Mouse (Mus musculus): ENCODE results near the gene Safb2. TPM values are rescaled to one million over a fixed set of nuclear protein-coding genes. Genes with fewer than 3 reads are reported as not detected.

Gene Safb2
- total and polyA plus RNA-seq, 2 experiments from 2014 or later: 24.9 to 63.4 TPM

DNA sequence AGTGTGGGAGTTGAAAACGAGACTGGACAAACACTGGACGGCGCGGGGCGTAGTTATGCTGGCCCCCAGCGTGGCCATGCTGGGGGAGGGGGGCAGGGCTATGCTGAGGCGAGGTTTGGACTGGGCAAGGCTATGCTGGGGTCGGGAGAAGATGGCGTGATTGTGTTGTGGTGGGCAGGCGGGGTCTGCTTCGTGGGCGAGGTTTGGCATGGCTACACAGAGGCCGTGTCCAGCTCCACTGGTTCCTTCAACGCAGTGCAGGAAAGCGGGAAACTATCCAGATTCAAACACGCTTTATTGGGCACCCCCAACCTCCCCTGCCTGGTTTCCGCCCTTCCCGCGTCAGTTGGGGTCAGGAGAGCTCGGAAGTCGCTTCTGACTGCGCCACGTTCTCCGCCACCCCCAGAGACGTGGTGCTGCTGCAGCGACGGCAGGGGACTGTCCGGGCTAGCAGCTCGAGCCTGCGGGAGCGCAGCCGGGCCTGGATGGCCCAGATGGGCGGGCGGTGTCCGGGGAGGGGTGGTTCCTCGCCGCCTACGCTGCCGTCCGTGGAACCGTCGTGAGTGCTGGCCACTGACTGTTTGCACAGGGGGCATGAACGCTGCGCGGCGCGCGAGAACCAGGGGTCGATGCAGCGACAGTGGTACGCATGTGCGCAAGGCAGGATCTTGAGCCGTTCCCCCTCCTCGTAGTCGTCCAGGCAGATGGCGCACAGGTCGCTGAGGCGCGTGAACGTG lies 73.2 kb downstream of the Safb2 start:
- DNase-seq (ENCODE audit: low spot score): no peak

More for the DNA sequence above, 73.2 kb downstream of the Safb2 start:
- Histone ChIP-seq H3K27ac (ENCODE audit: low read depth) (no peak overlapping the region), H3K4me1 (ENCODE audit: control insufficient read depth, insufficient read depth) (peaks cover 5% of the 10 kb centered on the region; the same call in 1 of the 2 replicates), H3K27me3 (ENCODE audit: control insufficient read depth, insufficient read depth, low read length) (peaks cover 68% of the 10 kb centered on the region), H3K9ac (replicated peaks; ENCODE audit: low read depth, low read length) (no peak overlapping the region), H3K9me3 (replicated peaks; ENCODE audit: control insufficient read depth, low read length) (no peaks in the 10 kb centered on the region), H3K4me3 (ENCODE audit: low read depth, low read length) (peak overlapping the region; percentile 17), H3K36me3 (replicated peaks; ENCODE audit: control insufficient read depth, insufficient read depth, low read length) (no peaks in the 10 kb centered on the region), H3K4me2 (ENCODE audit: low read depth, low read length) (peak overlapping the region; percentile 32; the same call in 1 of the 2 replicates)
- WGBS: 6% methylated on average over 60 of the region's 60 CpGs
- no peak for TF ChIP-seq CTCF (IDR thresholded peaks at IDR 0.05; ENCODE audit: low read depth)
- no peak for TF ChIP-seq EP300 (IDR thresholded peaks at IDR 0.05; ENCODE audit: low read depth)
- ATAC-seq (ENCODE audit: insufficient read depth, low read depth): no peak

Other genes with a start within 250 kb of the Safb2 start
- 136 and 138 TPM in 2 replicates for gene Ptprs, start 108.1 kb downstream of the Safb2 start, total RNA-seq (2014; rRNA removed; ENCODE audit: low replicate concordance)
- gene Ptprs, start 108.1 kb downstream of the Safb2 start, polyA plus RNA-seq (2015; fragmentation: Nextera tagmentation; extraction: Ambion mirVana): 15.7 and 15.9 TPM in 2 replicates
- gene Znrf4, start 72.2 kb downstream of the Safb2 start, total RNA-seq (2014; rRNA removed; ENCODE audit: low replicate concordance): not detected in 2 replicates
- not detected in 2 replicates for gene Znrf4, start 72.2 kb downstream of the Safb2 start, polyA plus RNA-seq (2015; fragmentation: Nextera tagmentation; extraction: Ambion mirVana)
- gene Gm20219, start 30.2 kb downstream of the Safb2 start, total RNA-seq (2014; rRNA removed; ENCODE audit: low replicate concordance): not detected in 2 replicates
- gene Gm20219, start 30.2 kb downstream of the Safb2 start, polyA plus RNA-seq (2015; fragmentation: Nextera tagmentation; extraction: Ambion mirVana): 0.08 and 0.30 TPM in 2 replicates
- 15.4 and 39.8 TPM in 2 replicates for gene Safb, start 240 bp upstream of the Safb2 start, total RNA-seq (2014; rRNA removed; ENCODE audit: low replicate concordance)
- gene Safb, start 240 bp upstream of the Safb2 start, polyA plus RNA-seq (2015; fragmentation: Nextera tagmentation; extraction: Ambion mirVana): 52.9 and 55.5 TPM in 2 replicates
- 199 and 207 TPM in 2 replicates for gene 2410015M20Rik, start 25.2 kb upstream of the Safb2 start, total RNA-seq (2014; rRNA removed; ENCODE audit: low replicate concordance)
- gene 2410015M20Rik, start 25.2 kb upstream of the Safb2 start, polyA plus RNA-seq (2015; fragmentation: Nextera tagmentation; extraction: Ambion mirVana): 527 and 554 TPM in 2 replicates
- gene Rpl36, start 28.8 kb upstream of the Safb2 start, total RNA-seq (2014; rRNA removed; ENCODE audit: low replicate concordance): 1,192 and 2,008 TPM in 2 replicates
- gene Rpl36, start 28.8 kb upstream of the Safb2 start, polyA plus RNA-seq (2015; fragmentation: Nextera tagmentation; extraction: Ambion mirVana): 1,600 and 1,704 TPM in 2 replicates
- gene Lonp1, start 42.3 kb upstream of the Safb2 start, total RNA-seq (2014; rRNA removed; ENCODE audit: low replicate concordance): 109 and 115 TPM in 2 replicates
- 43.6 and 46.4 TPM in 2 replicates for gene Lonp1, start 42.3 kb upstream of the Safb2 start, polyA plus RNA-seq (2015; fragmentation: Nextera tagmentation; extraction: Ambion mirVana)
- gene Catsperd, start 43.6 kb upstream of the Safb2 start, total RNA-seq (2014; rRNA removed; ENCODE audit: low replicate concordance): not detected in 2 replicates
- gene Catsperd, start 43.6 kb upstream of the Safb2 start, polyA plus RNA-seq (2015; fragmentation: Nextera tagmentation; extraction: Ambion mirVana): 0.20 and 0.23 TPM in 2 replicates
- 60.9 and 64.7 TPM in 2 replicates for gene Ranbp3, start 88.7 kb upstream of the Safb2 start, total RNA-seq (2014; rRNA removed; ENCODE audit: low replicate concordance)
- 38.8 and 40.6 TPM in 2 replicates for gene Ranbp3, start 88.7 kb upstream of the Safb2 start, polyA plus RNA-seq (2015; fragmentation: Nextera tagmentation; extraction: Ambion mirVana)
- 892 and 948 TPM in 2 replicates for gene Ndufa11, start 133.2 kb upstream of the Safb2 start, total RNA-seq (2014; rRNA removed; ENCODE audit: low replicate concordance)
- gene Ndufa11, start 133.2 kb upstream of the Safb2 start, polyA plus RNA-seq (2015; fragmentation: Nextera tagmentation; extraction: Ambion mirVana): 1,914 and 1,978 TPM in 2 replicates
- 15.1 and 16.3 TPM in 2 replicates for gene Vmac, start 133.4 kb upstream of the Safb2 start, total RNA-seq (2014; rRNA removed; ENCODE audit: low replicate concordance)
- gene Vmac, start 133.4 kb upstream of the Safb2 start, polyA plus RNA-seq (2015; fragmentation: Nextera tagmentation; extraction: Ambion mirVana): 10.7 and 11.0 TPM in 2 replicates
- gene Nrtn, start 172.9 kb upstream of the Safb2 start, total RNA-seq (2014; rRNA removed; ENCODE audit: low replicate concordance): 83.1 and 104 TPM in 2 replicates
- gene Nrtn, start 172.9 kb upstream of the Safb2 start, polyA plus RNA-seq (2015; fragmentation: Nextera tagmentation; extraction: Ambion mirVana): 33.9 and 35.5 TPM in 2 replicates
- gene Dus3l, start 180.2 kb upstream of the Safb2 start, total RNA-seq (2014; rRNA removed; ENCODE audit: low replicate concordance): 25.8 and 28.9 TPM in 2 replicates
- 21.1 and 23.0 TPM in 2 replicates for gene Dus3l, start 180.2 kb upstream of the Safb2 start, polyA plus RNA-seq (2015; fragmentation: Nextera tagmentation; extraction: Ambion mirVana)
- 0.62 TPM in 1 of 2 replicates, not detected in the other for gene Prr22, start 185.7 kb upstream of the Safb2 start, total RNA-seq (2014; rRNA removed; ENCODE audit: low replicate concordance)
- gene Prr22, start 185.7 kb upstream of the Safb2 start, polyA plus RNA-seq (2015; fragmentation: Nextera tagmentation; extraction: Ambion mirVana): 0.49 and 0.67 TPM in 2 replicates
- 7.0 and 17.9 TPM in 2 replicates for gene Rfx2, start 246.4 kb upstream of the Safb2 start, total RNA-seq (2014; rRNA removed; ENCODE audit: low replicate concordance)
- gene Rfx2, start 246.4 kb upstream of the Safb2 start, polyA plus RNA-seq (2015; fragmentation: Nextera tagmentation; extraction: Ambion mirVana): 2.6 and 3.5 TPM in 2 replicates

All from heart, postnatal 0 days (tissue).